Comparison of ENCODE assay signal across 18 mouse cellular contexts in genomic region chr9:86631153-86631552, GRCm38 (mm10). TPM values are rescaled to one million over a fixed set of nuclear protein-coding genes. Genes with fewer than 3 reads are reported as not detected.
DNase-seq lines count a peak whose midpoint lies in the region; ATAC-seq and TF ChIP-seq lines count a peak whose summit lies in the region.
"Had no signal": no experiment of that assay in that cellular context is flagged by ENCODE, and none has a peak within 500 bp of the region (broad histone marks: within the 10 kb centered on the region; RNA-seq: fewer than 3 reads in every experiment).

No protein-coding gene starts in this region.

- H3K27ac ChIP-seq in heart, embryonic 11.5 days (ENCODE audit: low read depth, low read length) = no peak overlapping the region
- no peak overlapping the region for H3K27ac ChIP-seq in hindbrain, embryonic 14.5 days
- H3K27ac ChIP-seq: embryonic facial prominence, embryonic 15.5 days; forebrain, embryonic 15.5 days; limb, embryonic 10.5 days; midbrain, embryonic 12.5 days; neural tube, embryonic 12.5 days had no signal

- H3K9me3 ChIP-seq in heart, embryonic 11.5 days (replicated peaks; ENCODE audit: control insufficient read depth, low read length) = no peaks in the 10 kb centered on the region
- no peaks in the 10 kb centered on the region for H3K9me3 ChIP-seq in hindbrain, embryonic 14.5 days (ENCODE audit: control insufficient read depth, low read length)
- H3K9me3 ChIP-seq: embryonic facial prominence, embryonic 15.5 days; forebrain, embryonic 15.5 days; limb, embryonic 10.5 days; midbrain, embryonic 12.5 days; neural tube, embryonic 12.5 days had no signal

- peaks cover 5% of the 10 kb centered on the region for H3K4me1 ChIP-seq in heart, embryonic 11.5 days (ENCODE audit: control insufficient read depth, insufficient read depth, low read length)
- H3K4me1 ChIP-seq in lung, adult 2 months (ENCODE audit: control insufficient read depth, insufficient read depth, low read length) = peaks cover 4% of the 10 kb centered on the region; the same call in 1 of the 2 replicates
- no peaks in the 10 kb centered on the region for H3K4me1 ChIP-seq in hindbrain, embryonic 14.5 days (replicated peaks; ENCODE audit: control insufficient read depth, insufficient read depth, low read length)
- H3K4me1 ChIP-seq: midbrain, embryonic 12.5 days; neural tube, embryonic 12.5 days had no signal

- no peaks in the 10 kb centered on the region for H3K36me3 ChIP-seq in heart, embryonic 11.5 days (ENCODE audit: control insufficient read depth, insufficient read depth, low read length)
- H3K36me3 ChIP-seq in myocyte (ENCODE audit: control insufficient read depth, insufficient read depth) = no peaks in the 10 kb centered on the region
- no peaks in the 10 kb centered on the region for H3K36me3 ChIP-seq in hindbrain, embryonic 14.5 days (replicated peaks; ENCODE audit: control insufficient read depth, insufficient read depth)
- H3K36me3 ChIP-seq: embryonic facial prominence, embryonic 15.5 days; forebrain, embryonic 15.5 days; limb, embryonic 10.5 days; midbrain, embryonic 12.5 days; neural tube, embryonic 12.5 days had no signal

- no peak for TF ChIP-seq CTCF in lung, adult 2 months (IDR thresholded peaks at IDR 0.05; ENCODE audit: insufficient read depth, low read length)

- TF ChIP-seq POLR2A in lung, adult 2 months (IDR thresholded peaks at IDR 0.05; ENCODE audit: borderline replicate concordance, extremely low read depth, low read depth, low read length) = no peak
- no peak for TF ChIP-seq POLR2A in myocyte (IDR thresholded peaks at IDR 0.05; ENCODE audit: insufficient read length, low read depth)

- ATAC-seq in heart, embryonic 11.5 days (replicated peaks; ENCODE audit: insufficient number of reproducible peaks, low FRiP score, low TSS enrichment) = no peak
- peak; percentile 89 for ATAC-seq in granulocyte monocyte progenitor cell, adult 5-6 weeks (replicated peaks; ENCODE audit: poor library complexity, severe bottlenecking)
- no peak for ATAC-seq in hindbrain, embryonic 14.5 days (ENCODE audit: low FRiP score)
- ATAC-seq: forebrain, embryonic 15.5 days; hindbrain, embryonic 16.5 days had no signal

- H3K79me2 ChIP-seq in myocyte (ENCODE audit: control insufficient read depth, insufficient read depth) = no peaks in the 10 kb centered on the region

- no peak overlapping the region for H3K4me2 ChIP-seq in heart, embryonic 11.5 days
- peak overlapping the region; percentile 24 for H3K4me2 ChIP-seq in myocyte (ENCODE audit: low read depth)
- H3K4me2 ChIP-seq in hindbrain, embryonic 14.5 days (replicated peaks) = no peak overlapping the region
- H3K4me2 ChIP-seq: embryonic facial prominence, embryonic 15.5 days; forebrain, embryonic 15.5 days; midbrain, embryonic 12.5 days; neural tube, embryonic 12.5 days had no signal

- no peak overlapping the region for H3K9ac ChIP-seq in heart, embryonic 11.5 days (ENCODE audit: low read depth, low read length)
- H3K9ac ChIP-seq in hindbrain, embryonic 14.5 days = no peak overlapping the region
- H3K9ac ChIP-seq: embryonic facial prominence, embryonic 15.5 days; forebrain, embryonic 15.5 days; midbrain, embryonic 12.5 days; neural tube, embryonic 12.5 days had no signal

- H3K4me3 ChIP-seq in heart, embryonic 11.5 days (ENCODE audit: low read depth, low read length) = no peak overlapping the region
- peak overlapping the region; percentile 60 for H3K4me3 ChIP-seq in lung, adult 2 months (replicated peaks; ENCODE audit: extremely low read depth, low read depth, low read length)
- H3K4me3 ChIP-seq in myocyte = no peak overlapping the region
- no peak overlapping the region for H3K4me3 ChIP-seq in hindbrain, embryonic 14.5 days (replicated peaks; ENCODE audit: low read length)
- H3K4me3 ChIP-seq: embryonic facial prominence, embryonic 15.5 days; forebrain, embryonic 15.5 days; limb, embryonic 10.5 days; midbrain, embryonic 12.5 days; neural tube, embryonic 12.5 days had no signal

- 78% methylated on average over 7 of the region's 7 CpGs for WGBS in heart, embryonic 11.5 days (ENCODE audit: insufficient replicate concordance)
- 40% methylated on average over 7 of the region's 7 CpGs for WGBS in lung, adult 2 months
- WGBS in hindbrain, embryonic 14.5 days = 88% methylated on average over 7 of the region's 7 CpGs

- H3ac ChIP-seq in myocyte (ENCODE audit: control insufficient read depth, insufficient read length) = no peak overlapping the region

- no peaks in the 10 kb centered on the region for H3K27me3 ChIP-seq in heart, embryonic 11.5 days (ENCODE audit: control insufficient read depth, insufficient read depth, low read length)
- no peaks in the 10 kb centered on the region for H3K27me3 ChIP-seq in myocyte (ENCODE audit: control insufficient read depth, insufficient read depth, insufficient read length)
- H3K27me3 ChIP-seq in hindbrain, embryonic 14.5 days (ENCODE audit: control insufficient read depth, insufficient read depth, low read length) = no peaks in the 10 kb centered on the region
- H3K27me3 ChIP-seq: embryonic facial prominence, embryonic 15.5 days; forebrain, embryonic 15.5 days; midbrain, embryonic 12.5 days; neural tube, embryonic 12.5 days had no signal

- peak; percentile 82 for DNase-seq in heart, adult 11 months
- DNase-seq in lung, adult 2 months = no peak
- no peak for DNase-seq in lung, postnatal 10 days
- DNase-seq in cerebellum, adult 9-10 months = no peak
- DNase-seq in hindbrain, embryonic 14.5 days (ENCODE audit: low spot score) = no peak
- DNase-seq: cerebellum, postnatal 25 days; gastrocnemius, postnatal 25 days; kidney, postnatal 10 days; lung, adult 18-20 months had no signal

TF ChIP-seq in myocyte, 11 proteins besides CTCF, POLR2A, EP300 and RAD21:
- TF ChIP-seq SRF (IDR thresholded peaks at IDR 0.05; ENCODE audit: control insufficient read depth, insufficient read length, low read depth) (no peak), POLR2AphosphoS2 (IDR thresholded peaks at IDR 0.05; ENCODE audit: insufficient read length, low read depth) (no peak), TCF3 (IDR thresholded peaks at IDR 0.05; ENCODE audit: insufficient read length, low read depth) (no peak), USF1 (IDR thresholded peaks at IDR 0.05; ENCODE audit: low read depth) (no peak), MYOD1 (IDR thresholded peaks at IDR 0.05; ENCODE audit: control insufficient read depth in 1 of 3, insufficient read length in 2 of 3, low read depth in 2 of 3) (no peak)

RNA-seq across cellular contexts. Expression of gene Rwdd2a, which starts 59.4 kb away (rescaled TPM):
- 4.8 TPM in 2 replicates for polyA plus RNA-seq in heart, embryonic 11.5 days (2014; fragmentation: Nextera tagmentation; extraction: Ambion mirVana)
- 1.0 and 2.2 TPM in 2 replicates for polyA plus RNA-seq in lung, adult 2 months (2012; rRNA removed)
- total RNA-seq in granulocyte monocyte progenitor cell, adult 5-6 weeks (2014; fragmentation: Nextera tagmentation) = 5.4 and 6.9 TPM in 2 replicates
- total RNA-seq in granulocyte monocyte progenitor cell, adult 5-6 weeks (2017) = 4.5 and 5.4 TPM in 2 replicates
- 2.1 TPM for polyA plus RNA-seq in myocyte (2012; fragmentation: generic; extraction: Trizol)
- 26.6 and 31.7 TPM in 2 replicates for polyA plus RNA-seq in hindbrain, embryonic 14.5 days (2014; fragmentation: Nextera tagmentation; extraction: Ambion mirVana)

RNA-seq across cellular contexts. Expression of gene Pgm3, which starts 59.5 kb away (rescaled TPM):
- 26.6 and 27.4 TPM in 2 replicates for polyA plus RNA-seq in heart, embryonic 11.5 days (2014; fragmentation: Nextera tagmentation; extraction: Ambion mirVana)
- polyA plus RNA-seq in lung, adult 2 months (2012; rRNA removed) = 4.4 and 7.7 TPM in 2 replicates
- total RNA-seq in granulocyte monocyte progenitor cell, adult 5-6 weeks (2014; fragmentation: Nextera tagmentation) = 21.7 and 34.2 TPM in 2 replicates
- total RNA-seq in granulocyte monocyte progenitor cell, adult 5-6 weeks (2017) = 31.7 and 32.0 TPM in 2 replicates
- 8.5 TPM for polyA plus RNA-seq in myocyte (2012; fragmentation: generic; extraction: Trizol)
- polyA plus RNA-seq in hindbrain, embryonic 14.5 days (2014; fragmentation: Nextera tagmentation; extraction: Ambion mirVana) = 33.3 and 38.6 TPM in 2 replicates
